Comparison of ENCODE assay signal across 10 mouse cellular contexts in the genomic region with DNA sequence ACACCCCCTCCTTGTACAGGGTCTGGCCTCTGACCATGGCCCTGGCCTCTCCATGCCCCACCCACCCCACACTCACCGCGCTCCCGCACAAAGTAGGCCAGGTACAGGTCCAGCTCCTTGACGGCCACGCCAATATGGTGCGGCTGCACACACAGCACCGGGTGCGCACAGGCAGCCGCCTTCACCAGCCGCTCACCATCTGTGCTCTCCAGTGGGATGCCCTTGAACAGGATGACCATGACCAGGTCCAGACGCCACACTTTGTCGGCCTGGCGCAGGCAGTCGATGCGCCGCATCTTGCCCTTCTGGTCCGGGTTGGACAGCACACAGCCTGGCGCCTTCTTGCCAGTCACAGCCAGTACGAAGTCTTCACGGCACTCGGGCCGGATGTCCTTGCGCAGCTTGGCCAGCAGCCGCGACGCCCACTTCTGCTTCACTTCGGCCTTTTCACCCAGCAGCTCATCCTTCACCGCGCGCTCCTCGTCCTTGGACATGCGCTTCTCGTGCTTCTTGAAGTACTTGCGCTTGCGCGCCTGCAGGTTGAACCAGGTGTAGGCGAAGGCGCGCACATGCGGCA. TPM values are rescaled to one million over a fixed set of nuclear protein-coding genes. Genes with fewer than 3 reads are reported as not detected.
DNase-seq lines count a peak whose midpoint lies in the region; ATAC-seq and TF ChIP-seq lines count a peak whose summit lies in the region.
"Had no signal": no experiment of that assay in that cellular context is flagged by ENCODE, and none has a peak within 500 bp of the region (broad histone marks: within the 10 kb centered on the region; RNA-seq: fewer than 3 reads in every experiment).

No protein-coding gene starts in this region.

- peaks cover 61% of the 10 kb centered on the region for H3K4me1 ChIP-seq in heart, embryonic 10.5 days
- peaks cover 46% of the 10 kb centered on the region for H3K4me1 ChIP-seq in heart, embryonic 11.5 days (ENCODE audit: control insufficient read depth, insufficient read depth, low read length)
- peaks cover 30% of the 10 kb centered on the region for H3K4me1 ChIP-seq in hindbrain, postnatal 0 days (ENCODE audit: insufficient read depth, low read length)

- ATAC-seq in heart, embryonic 11.5 days (replicated peaks; ENCODE audit: insufficient number of reproducible peaks, low FRiP score, low TSS enrichment), result no peak
- no peak for ATAC-seq in hindbrain, postnatal 0 days

- H3K27me3 ChIP-seq in heart, embryonic 10.5 days (ENCODE audit: insufficient read depth, poor library complexity, severe bottlenecking), result peaks cover 74% of the 10 kb centered on the region
- peaks cover 9% of the 10 kb centered on the region for H3K27me3 ChIP-seq in heart, embryonic 11.5 days (ENCODE audit: control insufficient read depth, insufficient read depth, low read length)
- H3K27me3 ChIP-seq in hindbrain, postnatal 0 days (ENCODE audit: insufficient read depth, low read length), result no peaks in the 10 kb centered on the region
- H3K27me3 ChIP-seq: limb, embryonic 15.5 days had no signal

- no peaks in the 10 kb centered on the region for H3K9me3 ChIP-seq in heart, embryonic 10.5 days
- H3K9me3 ChIP-seq in heart, embryonic 11.5 days (replicated peaks; ENCODE audit: control insufficient read depth, low read length), result no peaks in the 10 kb centered on the region
- H3K9me3 ChIP-seq in hindbrain, postnatal 0 days (ENCODE audit: low read length), result no peaks in the 10 kb centered on the region
- H3K9me3 ChIP-seq: limb, embryonic 15.5 days had no signal

- H3K36me3 ChIP-seq in heart, embryonic 10.5 days, result peaks cover 9% of the 10 kb centered on the region; the same call in 1 of the 2 replicates
- H3K36me3 ChIP-seq in heart, embryonic 11.5 days (ENCODE audit: control insufficient read depth, insufficient read depth, low read length), result no peaks in the 10 kb centered on the region
- H3K36me3 ChIP-seq in hindbrain, postnatal 0 days (ENCODE audit: insufficient read depth, low read length), result no peaks in the 10 kb centered on the region

- no peak overlapping the region for H3K4me3 ChIP-seq in heart, embryonic 10.5 days
- no peak overlapping the region for H3K4me3 ChIP-seq in heart, embryonic 11.5 days (ENCODE audit: low read depth, low read length)
- H3K4me3 ChIP-seq in hindbrain, postnatal 0 days (ENCODE audit: low read length), result no peak overlapping the region
- H3K4me3 ChIP-seq: limb, embryonic 15.5 days had no signal

- no peak for DNase-seq in heart, embryonic 10.5 days (ENCODE audit: low spot score)
- peak; percentile 3 to 4 for DNase-seq in thymus, adult 18-20 months
- DNase-seq in thymus, postnatal 14 days, result no peak
- peak; percentile 15 for DNase-seq in gastrocnemius, postnatal 14 days
- DNase-seq in urinary bladder, postnatal 14 days (ENCODE audit: low spot score), result peak; percentile 6
- DNase-seq in spleen, postnatal 4 days (ENCODE audit: low spot score in 2 of 2), result no peak
- no peak for DNase-seq in hindbrain, postnatal 0 days (ENCODE audit: low spot score)

- H3K9ac ChIP-seq in heart, embryonic 11.5 days (ENCODE audit: low read depth, low read length), result no peak overlapping the region
- H3K9ac ChIP-seq in hindbrain, postnatal 0 days (replicated peaks; ENCODE audit: low read length), result no peak overlapping the region
- H3K9ac ChIP-seq: limb, embryonic 15.5 days had no signal

- 79% methylated on average over 40 of the region's 40 CpGs for WGBS in heart, embryonic 10.5 days
- WGBS in heart, embryonic 11.5 days (ENCODE audit: insufficient replicate concordance), result 77% methylated on average over 40 of the region's 40 CpGs
- 77% methylated on average over 40 of the region's 40 CpGs for WGBS in hindbrain, postnatal 0 days

- intact Hi-C loops in gastrocnemius, postnatal 14 days (cut with DNase I; ENCODE audit: low total_unique reads), result no loop called here

- H3K4me2 ChIP-seq in heart, embryonic 11.5 days, result no peak overlapping the region
- no peak overlapping the region for H3K4me2 ChIP-seq in hindbrain, postnatal 0 days (ENCODE audit: low read depth, low read length)
- H3K4me2 ChIP-seq: limb, embryonic 15.5 days had no signal

- H3K27ac ChIP-seq in heart, embryonic 10.5 days, result 0 out of 2 replicates have a peak overlapping the region, but pooled peaks have one; percentile 37
- no peak overlapping the region for H3K27ac ChIP-seq in heart, embryonic 11.5 days (ENCODE audit: low read depth, low read length)
- no peak overlapping the region for H3K27ac ChIP-seq in hindbrain, postnatal 0 days
- H3K27ac ChIP-seq: limb, embryonic 15.5 days had no signal

- TF ChIP-seq CTCF in hindbrain, postnatal 0 days (IDR thresholded peaks at IDR 0.05; ENCODE audit: low read depth), result no peak

RNA-seq across cellular contexts. Expression of gene Smim24, which starts 27.4 kb away (rescaled TPM):
- 3.4 and 4.0 TPM in 2 replicates for polyA plus RNA-seq in heart, embryonic 10.5 days (2016; fragmentation: Nextera tagmentation; extraction: Ambion mirVana)
- polyA plus RNA-seq in heart, embryonic 11.5 days (2014; fragmentation: Nextera tagmentation; extraction: Ambion mirVana), result 4.2 and 5.8 TPM in 2 replicates
- under 1 TPM; 0.45 to 0.91 TPM for total RNA-seq in gastrocnemius, postnatal 14 days (2021)
- 2.9 and 3.7 TPM in 2 replicates for total RNA-seq in hindbrain, postnatal 0 days (2014; rRNA removed)
- polyA plus RNA-seq in hindbrain, postnatal 0 days (2015; fragmentation: Nextera tagmentation; extraction: Ambion mirVana), result 1.4 and 1.7 TPM in 2 replicates

RNA-seq across cellular contexts. Expression of gene Gm48552, which starts 31.5 kb away (rescaled TPM):
- polyA plus RNA-seq in heart, embryonic 10.5 days (2016; fragmentation: Nextera tagmentation; extraction: Ambion mirVana), result 1.1 and 1.7 TPM in 2 replicates
- 0.55 and 1.2 TPM in 2 replicates for polyA plus RNA-seq in heart, embryonic 11.5 days (2014; fragmentation: Nextera tagmentation; extraction: Ambion mirVana)
- under 1 TPM in 1 of 2 experiments, not detected in 1; 0.80 TPM for total RNA-seq in gastrocnemius, postnatal 14 days (2021)
- total RNA-seq in hindbrain, postnatal 0 days (2014; rRNA removed), result 7.5 TPM in 2 replicates
- 2.7 and 4.0 TPM in 2 replicates for polyA plus RNA-seq in hindbrain, postnatal 0 days (2015; fragmentation: Nextera tagmentation; extraction: Ambion mirVana)
- total RNA-seq: common myeloid progenitor, adult 5-6 weeks had no signal

RNA-seq across cellular contexts. Expression of gene Nfic, which starts 35.2 kb away (rescaled TPM):
- 23.0 and 24.3 TPM in 2 replicates for polyA plus RNA-seq in heart, embryonic 10.5 days (2016; fragmentation: Nextera tagmentation; extraction: Ambion mirVana)
- 28.1 and 29.8 TPM in 2 replicates for polyA plus RNA-seq in heart, embryonic 11.5 days (2014; fragmentation: Nextera tagmentation; extraction: Ambion mirVana)
- 100 to 1,000 TPM; 262 to 320 TPM for total RNA-seq in gastrocnemius, postnatal 14 days (2021)
- total RNA-seq in hindbrain, postnatal 0 days (2014; rRNA removed), result 17.2 and 26.5 TPM in 2 replicates
- 33.8 and 34.6 TPM in 2 replicates for polyA plus RNA-seq in hindbrain, postnatal 0 days (2015; fragmentation: Nextera tagmentation; extraction: Ambion mirVana)

RNA-seq across cellular contexts. Expression of gene Gm48551, which starts 36.0 kb away (rescaled TPM):
- polyA plus RNA-seq in heart, embryonic 10.5 days (2016; fragmentation: Nextera tagmentation; extraction: Ambion mirVana), result 2.2 and 3.1 TPM in 2 replicates
- 1.4 and 2.9 TPM in 2 replicates for polyA plus RNA-seq in heart, embryonic 11.5 days (2014; fragmentation: Nextera tagmentation; extraction: Ambion mirVana)
- total RNA-seq in gastrocnemius, postnatal 14 days (2021), result under 1 TPM; 0.41 to 0.47 TPM
- total RNA-seq in hindbrain, postnatal 0 days (2014; rRNA removed), result 2.1 and 3.3 TPM in 2 replicates
- polyA plus RNA-seq in hindbrain, postnatal 0 days (2015; fragmentation: Nextera tagmentation; extraction: Ambion mirVana), result 5.3 and 7.0 TPM in 2 replicates

RNA-seq across cellular contexts. Expression of gene Dohh, which starts 36.1 kb away (rescaled TPM):
- polyA plus RNA-seq in heart, embryonic 10.5 days (2016; fragmentation: Nextera tagmentation; extraction: Ambion mirVana), result 100 and 105 TPM in 2 replicates
- 47.5 and 61.4 TPM in 2 replicates for polyA plus RNA-seq in heart, embryonic 11.5 days (2014; fragmentation: Nextera tagmentation; extraction: Ambion mirVana)
- total RNA-seq in gastrocnemius, postnatal 14 days (2021), result 10 to 100 TPM; 38.6 to 39.8 TPM
- 146 TPM in 2 replicates for total RNA-seq in hindbrain, postnatal 0 days (2014; rRNA removed)
- polyA plus RNA-seq in hindbrain, postnatal 0 days (2015; fragmentation: Nextera tagmentation; extraction: Ambion mirVana), result 111 and 114 TPM in 2 replicates

Comparison
In these comparisons a context has a peak if more than half of its experiments do, and no peak if none do; other contexts are left out.
1. DNase-seq: peak in thymus, adult 18-20 months (2 of 2), gastrocnemius, postnatal 14 days (single experiment) and urinary bladder, postnatal 14 days (single experiment); none in heart, embryonic 10.5 days (single experiment), thymus, postnatal 14 days (single experiment), spleen, postnatal 4 days (0 of 2) and hindbrain, postnatal 0 days (single experiment).